Mouse (Mus musculus) lung, postnatal 36 days (tissue): ENCODE results near the gene Homer1.

Source experiments
- DNase-seq: peaks from one replicate; pipeline ENCODE4 v3.0.0; 2022; ENCODE audit warnings: mixed read lengths

Homer1 gene

GRCm38 (mm10) chr13:93401947-93402346 is 102.5 kb downstream of the Homer1 start:
- DNase-seq: no peak

- DNase-seq: no peak
Measured at GRCm38 (mm10) chr13:93406855-93407254, 107.4 kb downstream of the Homer1 start.

GRCm38 (mm10) chr13:93410343-93410742 is 110.9 kb downstream of the Homer1 start:
- no peak for DNase-seq

- no peak for DNase-seq
Measured at GRCm38 (mm10) chr13:93415055-93415454, 115.6 kb downstream of the Homer1 start.

- no peak for DNase-seq
Measured at GRCm38 (mm10) chr13:93418292-93418691, 118.9 kb downstream of the Homer1 start.

- no peak for DNase-seq
Measured at GRCm38 (mm10) chr13:93419779-93420178, 120.3 kb downstream of the Homer1 start.

- no peak for DNase-seq
Measured at GRCm38 (mm10) chr13:93423224-93423623, 123.8 kb downstream of the Homer1 start.

GRCm38 (mm10) chr13:93427920-93428876 is 128.8 kb downstream of the Homer1 start:
- peak; percentile 26 for DNase-seq

- no peak for DNase-seq
Measured at GRCm38 (mm10) chr13:93429205-93429604, 129.8 kb downstream of the Homer1 start.

GRCm38 (mm10) chr13:93440167-93440566 is 140.7 kb downstream of the Homer1 start:
- DNase-seq: no peak

- DNase-seq: no peak
Measured at GRCm38 (mm10) chr13:93453275-93453674, 153.8 kb downstream of the Homer1 start.
